Mouse (Mus musculus): ENCODE measurements around the gene Rps19.

DNA sequence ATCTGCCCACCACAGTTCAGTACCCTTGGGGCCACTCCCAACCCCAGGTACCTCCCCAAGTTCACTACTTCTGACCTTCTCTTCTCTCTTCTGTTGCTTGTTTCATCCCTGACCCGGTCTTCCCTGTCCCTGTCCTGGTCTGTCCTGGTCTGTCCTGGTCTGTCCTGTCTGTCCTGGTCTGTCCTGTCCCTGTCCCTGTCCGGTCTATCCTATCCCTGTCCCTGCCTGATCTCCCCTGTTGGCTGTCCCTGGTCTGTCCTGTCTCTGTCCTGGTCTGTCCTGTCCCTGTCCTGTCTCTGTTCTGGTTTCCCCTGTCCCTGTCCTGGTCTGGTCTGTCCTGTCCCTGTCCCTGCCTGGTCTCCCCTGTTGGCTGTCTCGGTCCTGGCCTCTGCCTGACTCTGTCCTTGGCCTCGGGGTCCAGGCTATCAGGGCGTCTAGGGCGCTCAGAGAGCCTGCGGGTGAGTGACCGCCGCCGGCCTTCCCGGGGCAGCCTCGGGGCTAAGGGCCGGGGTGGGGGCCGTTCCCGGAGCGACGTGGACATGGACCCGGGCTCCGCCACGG lies 34.7 kb downstream of the Rps19 start:
- no peak for TF ChIP-seq POLR2A (IDR thresholded peaks at IDR 0.05; ENCODE audit: low read depth, low read length)
- no peak for TF ChIP-seq CTCF (IDR thresholded peaks at IDR 0.05; ENCODE audit: extremely low read depth, insufficient read depth, insufficient read length, insufficient replicate concordance)
